Mouse (Mus musculus) liver, embryonic 14.5 days (tissue): ENCODE measurements at regions not wholly inside any gene's neighbourhood (a gene's known extent, or its start where the extent isn't known, plus 50 kb on each side); places are given as distances from the start of the nearest gene placed in this dataset.

Experiments used
- CTCF ChIP-seq: IDR thresholded peaks from 2 replicates; pipeline ENCODE4 v1.5.1; 2016; ENCODE audit warnings: antibody characterized with exemption, low read depth, control low read depth
- EP300 ChIP-seq: IDR thresholded peaks from 2 replicates; pipeline ENCODE4 v1.6.1; 2016; ENCODE audit warnings: antibody characterized with exemption, low read depth

DNA sequence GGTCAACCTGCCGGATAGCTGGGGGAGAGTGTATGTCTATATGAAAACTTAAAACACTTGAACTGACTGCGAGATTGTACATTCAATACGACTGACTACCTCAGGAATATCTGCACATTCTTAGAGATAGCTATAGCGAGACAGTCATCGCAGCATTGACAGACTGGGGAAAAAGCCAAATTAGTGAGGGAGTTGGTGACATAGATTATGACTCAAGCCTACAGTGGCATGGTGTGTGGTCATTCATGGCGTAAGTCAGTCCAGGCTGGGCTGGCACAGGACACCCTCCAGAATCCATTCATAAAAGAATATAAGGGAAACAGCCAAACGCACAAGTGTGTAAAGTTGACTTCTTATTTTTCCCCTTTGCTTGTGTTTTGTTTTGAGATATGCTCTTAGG lies 81.1 kb upstream of the Gm10260 start:
- TF ChIP-seq CTCF (no peak), EP300 (no peak)
